Mouse (Mus musculus) cerebral cortex, adult 2 months (tissue): ENCODE results near the gene Rhoh.

Source experiments
- WGBS: fragments of 180-500 bp; shearing (Covaris S2); methylation state at CpG from one replicate; pipeline ENCODE4 v1.1.7; 2018; 5-methylcytosine and 5-hydroxymethylcytosine counted together

Gene Rhoh

GRCm38 (mm10) chr5:65895121-65895692 lies 34.2 kb downstream of the Rhoh start:
- 85% methylated on average over 6 of the region's 6 CpGs for WGBS

- WGBS = 90% methylated on average over 7 of the region's 7 CpGs
Observed at GRCm38 (mm10) chr5:65895764-65896163, 34.8 kb downstream of the Rhoh start.

GRCm38 (mm10) chr5:65897731-65898130 lies 36.7 kb downstream of the Rhoh start:
- 87% methylated on average over 2 of the region's 2 CpGs for WGBS

GRCm38 (mm10) chr5:65898683-65899082 lies 37.7 kb downstream of the Rhoh start:
- WGBS = 91% methylated on average over 3 of the region's 3 CpGs

- WGBS = 93% methylated on average over 6 of the region's 6 CpGs
Observed at GRCm38 (mm10) chr5:65900113-65900512, 39.1 kb downstream of the Rhoh start.

GRCm38 (mm10) chr5:65900862-65901265 lies 39.9 kb downstream of the Rhoh start:
- 39% methylated on average over 7 of the region's 7 CpGs for WGBS

GRCm38 (mm10) chr5:65901868-65902418 lies 40.9 kb downstream of the Rhoh start:
- 95% methylated on average over 10 of the region's 10 CpGs for WGBS

GRCm38 (mm10) chr5:65902811-65903210 lies 41.8 kb downstream of the Rhoh start:
- 86% methylated on average over 9 of the region's 9 CpGs for WGBS

- 91% methylated on average over 4 of the region's 4 CpGs for WGBS
Observed at GRCm38 (mm10) chr5:65904476-65904875, 43.5 kb downstream of the Rhoh start.

GRCm38 (mm10) chr5:65908751-65909150 lies 47.7 kb downstream of the Rhoh start:
- WGBS = 77% methylated on average over 2 of the region's 2 CpGs

GRCm38 (mm10) chr5:65909321-65909720 lies 48.3 kb downstream of the Rhoh start:
- 46% methylated on average over 4 of the region's 4 CpGs for whole genome bisulfite sequencing

- WGBS = 81% methylated on average over 4 of the region's 4 CpGs
Observed at GRCm38 (mm10) chr5:65910398-65910797, 49.4 kb downstream of the Rhoh start.

GRCm38 (mm10) chr5:65911676-65912075 lies 50.7 kb downstream of the Rhoh start:
- 81% methylated on average over 7 of the region's 7 CpGs for WGBS

GRCm38 (mm10) chr5:65912201-65912600 lies 51.2 kb downstream of the Rhoh start:
- WGBS = 82% methylated on average over 5 of the region's 5 CpGs

GRCm38 (mm10) chr5:65913126-65913525 lies 52.1 kb downstream of the Rhoh start:
- WGBS = 95% methylated on average over 9 of the region's 9 CpGs

GRCm38 (mm10) chr5:65914342-65914741 lies 53.3 kb downstream of the Rhoh start:
- WGBS = 89% methylated on average over 7 of the region's 7 CpGs

- 91% methylated on average over 5 of the region's 5 CpGs for WGBS
Observed at GRCm38 (mm10) chr5:65916930-65917329, 55.9 kb downstream of the Rhoh start.

- 81% methylated on average over 3 of the region's 3 CpGs for WGBS
Observed at GRCm38 (mm10) chr5:65918601-65919000, 57.6 kb downstream of the Rhoh start.

GRCm38 (mm10) chr5:65919326-65919725 lies 58.3 kb downstream of the Rhoh start:
- 74% methylated on average over 12 of the region's 12 CpGs for WGBS

GRCm38 (mm10) chr5:65919904-65920303 lies 58.9 kb downstream of the Rhoh start:
- WGBS = 72% methylated on average over 3 of the region's 3 CpGs

GRCm38 (mm10) chr5:65920701-65921426 lies 59.9 kb downstream of the Rhoh start:
- WGBS = 51% methylated on average over 12 of the region's 12 CpGs

- 69% methylated on average over 9 of the region's 9 CpGs for WGBS
Observed at GRCm38 (mm10) chr5:65921477-65922138, 60.6 kb downstream of the Rhoh start.

GRCm38 (mm10) chr5:65926666-65927065 lies 65.7 kb downstream of the Rhoh start:
- 87% methylated on average over 6 of the region's 6 CpGs for WGBS
